Mouse (Mus musculus) cortical plate, adult 2 months (tissue): ENCODE measurements around the gene Arl8b. TPM values are rescaled to one million over a fixed set of nuclear protein-coding genes. Genes with fewer than 3 reads are reported as not detected.

Experiments used
- H3K27ac ChIP-seq: fragments of 200-500 bp; 2 replicates; pipeline ENCODE4 v1.5.1; 2012; ENCODE audit warnings: low read length, control low read depth, inconsistent platforms; ENCODE audit not compliant: insufficient read depth
- H3K4me1 ChIP-seq: fragments of 200-500 bp; 2 replicates; pipeline ENCODE4 v1.6.1; 2011; ENCODE audit warnings: low read length; ENCODE audit not compliant: control insufficient read depth, insufficient read depth
- H3K4me3 ChIP-seq: fragments of 200-500 bp; 2 replicates; pipeline ENCODE4 v1.5.1; 2011; ENCODE audit warnings: mild to moderate bottlenecking, low read length, control low read depth; ENCODE audit not compliant: insufficient read depth
- CTCF ChIP-seq: fragments of 200-500 bp; IDR thresholded peaks from 2 replicates; pipeline ENCODE4 v1.5.1; 2011; ENCODE audit warnings: mild to moderate bottlenecking, control low read depth, low read length; ENCODE audit not compliant: insufficient read depth; ENCODE audit errors: extremely low read depth
- POLR2A ChIP-seq: fragments of 200-500 bp; IDR thresholded peaks from 2 replicates; pipeline ENCODE4 v1.6.1; 2011; ENCODE audit warnings: mild to moderate bottlenecking, low read length, control low read depth; ENCODE audit not compliant: insufficient read depth; ENCODE audit errors: extremely low read depth
- polyA plus RNA-seq: library from polyadenylated mRNA; depleted of rRNA; stranded (reverse); fragments of >200 nt; gene quantifications from 2 replicates; pipeline ENCODE4 v1.2.3, GENCODE M21; 2012

The Arl8b gene
- polyA plus RNA-seq, 1 experiment: 83.6 TPM

DNA sequence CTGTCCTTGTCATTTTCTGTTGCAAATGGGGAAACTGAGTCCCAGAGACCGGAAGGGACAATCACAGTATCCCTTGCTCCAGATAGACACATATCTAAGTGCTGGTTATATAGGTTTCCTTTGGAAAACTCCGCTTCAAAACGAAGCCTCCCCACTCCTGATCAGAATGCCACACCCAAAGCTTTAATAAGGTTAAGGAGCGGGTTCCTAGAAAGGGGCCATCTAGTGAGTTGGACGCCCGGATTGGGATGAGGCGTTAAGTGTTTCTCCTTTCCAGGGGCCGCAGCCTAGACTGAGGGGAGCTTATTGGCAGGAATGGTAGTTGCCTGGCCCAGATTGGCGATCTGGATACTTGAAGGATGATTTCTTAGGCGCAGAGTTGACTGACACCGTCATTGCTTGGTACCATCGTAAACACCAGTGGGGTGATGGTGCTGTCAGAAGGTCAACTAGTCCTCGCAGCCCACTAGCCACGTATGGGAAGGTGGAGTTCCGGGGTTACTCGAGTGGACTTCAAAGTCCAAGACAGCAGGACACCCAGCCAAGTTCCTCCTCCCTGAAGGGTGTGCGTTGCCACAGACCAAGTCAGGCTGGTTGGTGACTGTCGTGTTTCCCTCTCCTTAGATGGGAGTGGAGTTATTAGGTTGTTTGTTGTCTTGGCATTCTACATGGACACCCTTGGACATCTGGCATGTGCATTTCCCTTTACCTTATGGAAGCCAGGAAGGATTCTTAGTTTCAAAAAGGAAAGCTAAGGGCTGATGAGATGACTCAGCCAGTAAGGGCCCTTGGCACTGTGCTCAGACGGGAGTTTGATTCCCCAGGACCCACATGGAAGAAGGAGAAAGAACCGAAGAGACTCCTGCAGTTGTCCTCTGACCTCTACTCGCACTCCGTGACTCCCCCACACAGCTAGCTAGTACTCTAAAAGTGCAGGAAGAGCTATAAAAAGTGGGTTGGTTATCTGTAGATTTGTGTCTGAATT, 46.8 kb downstream of the Arl8b start:
- peak overlapping the region; percentile 81; the same call in 1 of the 2 replicates for H3K27ac ChIP-seq
- H3K4me1 ChIP-seq: peaks cover 1% of the 10 kb centered on the region; the same call in 1 of the 2 replicates
- TF ChIP-seq POLR2A (no peak), CTCF (no peak)
- H3K4me3 ChIP-seq: peak overlapping the region; percentile 81

DNA sequence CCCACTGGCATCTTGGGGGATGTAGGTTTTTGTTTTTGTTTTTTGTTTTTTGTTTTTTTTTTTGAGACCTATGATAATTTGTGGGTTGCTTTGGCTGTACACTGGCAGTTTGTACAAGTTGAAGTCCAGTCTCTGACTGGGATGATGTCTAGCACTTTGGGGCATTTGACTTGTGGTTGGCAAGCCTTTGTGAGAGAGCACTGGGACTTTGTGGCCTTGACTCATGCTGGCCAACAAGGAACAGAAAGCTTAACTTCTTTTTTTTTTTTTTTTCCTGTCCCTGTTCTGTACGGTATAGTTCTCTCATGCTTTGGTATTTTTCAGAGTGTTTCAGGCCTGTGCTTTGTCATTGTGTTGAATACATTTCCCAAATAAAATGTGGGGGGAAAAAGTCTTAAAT, 49.3 kb downstream of the Arl8b start:
- Histone ChIP-seq H3K27ac (no peak overlapping the region), H3K4me1 (peaks cover 8% of the 10 kb centered on the region), H3K4me3 (no peak overlapping the region)
- TF ChIP-seq POLR2A (no peak), CTCF (no peak)

DNA sequence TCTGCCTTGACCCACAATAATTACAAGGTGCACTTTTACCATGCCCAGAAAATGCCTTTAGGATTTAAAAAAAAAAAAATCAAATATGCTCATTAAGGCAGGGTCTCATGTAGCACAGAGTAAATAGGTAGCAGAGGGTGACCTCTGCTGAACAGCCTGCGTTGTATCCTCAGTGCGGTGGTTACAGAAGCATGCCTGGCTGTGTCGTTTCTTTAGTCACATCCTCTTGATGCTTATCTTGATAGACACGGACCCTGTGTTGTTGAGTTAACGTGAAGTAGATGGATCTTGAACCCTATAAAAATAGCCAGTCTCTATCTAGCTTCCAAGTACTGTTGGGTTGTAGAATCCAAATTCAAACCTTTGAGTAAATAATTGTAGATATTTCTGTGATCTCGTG, 50.1 kb downstream of the Arl8b start:
- H3K27ac ChIP-seq: no peak overlapping the region
- H3K4me1 ChIP-seq: peaks cover 8% of the 10 kb centered on the region
- no peak overlapping the region for H3K4me3 ChIP-seq
- TF ChIP-seq POLR2A: no peak
- TF ChIP-seq CTCF: no peak

DNA sequence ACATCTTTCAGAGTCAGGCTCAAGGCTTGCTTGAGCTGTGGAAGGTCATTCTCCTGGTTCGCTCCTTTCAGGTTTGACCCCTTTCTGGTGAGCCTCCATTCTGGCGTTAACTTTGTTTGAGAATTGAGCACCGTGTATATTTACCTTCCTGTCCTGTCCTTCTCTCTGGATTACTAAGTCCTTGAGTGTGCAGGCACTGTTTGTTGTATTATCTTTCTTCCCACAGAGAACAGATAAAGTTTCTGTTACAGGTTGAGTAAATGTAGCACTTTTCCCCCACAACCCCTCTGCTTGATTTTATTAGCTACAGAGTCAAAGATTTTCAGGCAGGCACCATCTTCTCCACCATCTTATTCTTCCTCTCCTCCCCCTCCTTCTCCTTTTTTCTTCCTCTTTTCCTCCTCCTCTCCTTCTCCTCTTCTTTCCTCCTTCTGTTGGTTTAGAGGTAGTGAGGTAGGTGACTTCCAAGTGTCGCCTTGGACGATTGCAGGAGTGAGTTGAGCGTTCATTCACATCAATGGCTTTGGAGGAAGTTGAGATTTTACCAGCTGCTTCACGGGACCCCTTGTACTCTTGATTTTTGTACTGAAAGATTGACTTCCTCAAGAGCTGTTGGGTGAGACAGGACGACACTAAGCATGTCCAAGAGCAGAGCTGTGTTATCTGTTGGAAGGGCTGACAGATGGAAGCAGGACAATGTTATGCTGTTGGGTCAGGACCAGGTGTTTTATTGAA, 51.2 kb downstream of the Arl8b start:
- H3K27ac ChIP-seq: no peak overlapping the region
- TF ChIP-seq POLR2A (no peak), CTCF (no peak)
- peaks cover 8% of the 10 kb centered on the region for H3K4me1 ChIP-seq
- no peak overlapping the region for H3K4me3 ChIP-seq

DNA sequence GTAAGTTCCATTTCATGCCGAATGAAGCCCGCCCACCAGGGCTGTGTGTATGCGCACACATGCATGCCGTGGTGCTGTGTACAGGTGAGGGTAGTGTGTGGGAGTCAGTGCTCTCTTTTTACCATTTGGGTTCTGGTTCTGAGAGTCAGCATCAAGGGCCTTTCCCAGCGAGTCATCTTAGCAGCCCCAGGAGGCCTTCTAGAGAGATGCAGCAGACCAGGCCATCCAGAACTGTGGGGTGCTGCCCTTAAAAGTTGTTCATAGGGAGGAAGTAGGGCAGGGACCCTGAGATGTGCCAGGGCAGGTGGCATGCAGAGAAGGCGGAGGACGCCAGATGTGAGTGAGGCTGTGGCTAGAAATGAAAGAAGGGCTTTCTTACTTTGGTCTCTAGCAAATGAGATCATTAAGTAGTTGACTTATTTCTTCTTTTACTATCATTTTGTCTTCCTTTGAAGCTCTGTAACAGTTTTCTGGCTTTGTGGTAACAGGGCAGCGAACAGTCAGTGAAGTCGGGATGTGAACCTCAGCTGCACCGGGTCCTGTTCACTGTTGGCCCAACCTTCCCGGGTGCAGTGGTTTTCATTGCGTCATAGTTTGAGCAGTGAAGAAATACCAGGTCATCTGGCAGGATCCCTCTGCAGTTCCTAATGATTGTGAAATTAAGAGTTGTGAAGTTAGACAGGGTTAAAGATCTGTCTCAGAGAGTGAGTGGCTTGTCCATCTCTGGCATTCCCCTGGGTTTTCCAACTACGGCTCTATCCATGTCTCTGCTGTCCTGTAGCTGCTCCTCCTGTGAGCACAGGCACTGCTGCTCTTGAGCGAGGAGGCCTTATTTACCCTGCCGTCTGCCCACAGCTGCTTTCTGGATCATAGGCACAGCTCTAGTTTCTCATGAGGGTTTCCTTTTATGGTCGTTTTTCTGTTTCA, 53.1 kb downstream of the Arl8b start:
- no peak overlapping the region for H3K4me3 ChIP-seq
- H3K4me1 ChIP-seq: peaks cover 7% of the 10 kb centered on the region
- peak overlapping the region; percentile 63; the same call in 1 of the 2 replicates for H3K27ac ChIP-seq
- no peak for TF ChIP-seq CTCF
- no peak for TF ChIP-seq POLR2A

DNA sequence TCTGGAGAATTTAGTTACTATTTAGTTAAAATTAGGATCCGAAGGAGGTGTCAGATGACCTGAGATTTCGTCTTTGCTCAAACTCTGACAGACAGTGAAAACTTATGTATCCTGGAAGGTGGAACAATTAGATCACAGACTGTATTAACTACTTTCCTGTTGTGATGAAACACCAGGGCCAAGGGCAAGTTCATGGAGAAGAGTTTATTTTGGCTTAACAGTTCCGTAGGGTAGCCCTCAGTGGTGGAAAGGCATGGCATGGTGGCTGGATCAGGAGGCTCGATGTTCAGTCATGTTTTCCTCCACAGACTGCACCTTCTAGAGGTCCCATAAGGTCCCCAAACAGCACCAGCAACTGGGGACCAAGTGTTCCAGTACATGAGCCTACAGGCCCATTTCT, 54.2 kb downstream of the Arl8b start:
- H3K27ac ChIP-seq: no peak overlapping the region
- TF ChIP-seq CTCF (no peak), POLR2A (no peak)
- H3K4me3 ChIP-seq: no peak overlapping the region
- H3K4me1 ChIP-seq: peaks cover 7% of the 10 kb centered on the region

DNA sequence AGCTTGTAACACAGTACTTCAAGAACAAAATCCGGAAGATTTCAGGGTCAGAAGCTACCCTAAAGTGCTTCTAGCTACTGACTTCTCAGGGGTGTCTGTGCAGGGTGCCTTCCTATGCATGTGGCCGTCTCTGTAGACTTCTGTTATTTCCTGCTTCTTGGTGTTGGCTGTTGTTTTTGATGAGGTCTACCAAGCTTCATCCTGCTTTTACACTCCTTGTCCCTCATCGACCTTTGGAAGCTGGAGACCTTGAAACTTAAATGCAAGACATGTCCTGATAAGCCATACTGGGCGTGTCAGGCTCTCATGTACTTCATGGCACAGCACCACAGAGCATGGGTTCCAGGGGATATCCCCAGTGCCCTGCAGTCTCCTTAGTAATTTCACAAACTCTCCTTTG, 55.1 kb downstream of the Arl8b start:
- H3K4me1 ChIP-seq: peaks cover 7% of the 10 kb centered on the region
- no peak overlapping the region for H3K4me3 ChIP-seq
- no peak overlapping the region for H3K27ac ChIP-seq
- TF ChIP-seq POLR2A (no peak), CTCF (no peak)

DNA sequence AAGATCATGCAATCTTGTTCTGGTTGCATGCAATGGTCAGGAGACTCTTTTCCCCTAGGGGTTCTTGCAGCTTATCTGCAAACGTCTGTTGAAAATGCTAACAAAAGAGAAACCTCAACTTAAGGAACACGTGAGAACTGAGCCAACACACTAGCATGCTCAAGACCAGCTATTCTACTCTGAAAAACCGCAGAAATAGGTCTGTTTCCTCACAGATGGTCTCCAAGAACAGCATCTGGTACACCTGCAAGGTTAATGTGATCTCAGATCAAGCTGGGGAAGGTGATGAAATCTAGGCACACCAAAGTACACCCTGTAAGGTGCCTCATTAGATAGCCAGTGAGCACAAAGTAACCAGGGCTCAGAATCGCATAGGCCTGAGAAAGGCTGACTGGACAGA, 56.5 kb downstream of the Arl8b start:
- Histone ChIP-seq H3K27ac (no peak overlapping the region), H3K4me1 (peaks cover 7% of the 10 kb centered on the region)

DNA sequence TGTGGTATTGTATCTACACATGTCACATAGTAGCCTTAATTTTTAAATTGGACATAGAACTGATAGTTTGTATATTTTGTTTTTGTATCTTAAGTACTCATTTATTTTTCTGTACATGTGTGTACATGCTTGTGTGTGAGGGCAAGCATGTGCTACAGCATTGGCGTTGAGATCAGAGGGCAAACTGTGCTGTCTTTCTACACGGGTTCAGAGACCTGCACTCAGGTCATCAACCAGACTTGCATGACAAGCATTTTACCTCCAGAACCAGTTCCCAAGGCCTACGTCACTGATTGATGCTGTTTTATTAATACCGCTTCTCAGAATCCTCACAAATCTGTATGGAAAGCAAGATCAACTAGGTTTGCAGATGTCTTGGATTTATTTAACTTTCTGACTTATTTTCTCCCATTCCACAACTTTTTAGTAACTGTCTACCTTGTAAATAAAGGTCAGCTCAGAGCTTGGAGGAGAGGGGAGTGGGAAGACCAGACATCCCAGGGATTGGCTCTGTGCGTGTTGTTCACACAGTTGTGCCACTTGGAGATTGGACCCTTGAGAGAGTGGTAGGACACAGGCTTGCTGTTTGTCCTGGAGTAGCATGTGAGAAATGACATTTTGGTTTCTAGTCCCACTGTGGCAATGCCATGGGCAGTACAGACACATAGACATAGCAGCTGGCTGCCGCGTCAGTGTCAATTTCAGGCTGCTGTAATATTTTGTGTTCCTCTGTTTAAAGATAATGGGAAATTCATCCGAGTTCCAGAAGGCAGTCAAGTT, 58.2 kb downstream of the Arl8b start:
- TF ChIP-seq POLR2A (no peak), CTCF (no peak)
- Histone ChIP-seq H3K4me3 (no peak overlapping the region), H3K27ac (no peak overlapping the region), H3K4me1 (peaks cover 4% of the 10 kb centered on the region)

More for the DNA sequence above, 56.5 kb downstream of the Arl8b start:
- H3K4me3 ChIP-seq: no peak overlapping the region
- TF ChIP-seq POLR2A: no peak
- TF ChIP-seq CTCF: no peak

DNA sequence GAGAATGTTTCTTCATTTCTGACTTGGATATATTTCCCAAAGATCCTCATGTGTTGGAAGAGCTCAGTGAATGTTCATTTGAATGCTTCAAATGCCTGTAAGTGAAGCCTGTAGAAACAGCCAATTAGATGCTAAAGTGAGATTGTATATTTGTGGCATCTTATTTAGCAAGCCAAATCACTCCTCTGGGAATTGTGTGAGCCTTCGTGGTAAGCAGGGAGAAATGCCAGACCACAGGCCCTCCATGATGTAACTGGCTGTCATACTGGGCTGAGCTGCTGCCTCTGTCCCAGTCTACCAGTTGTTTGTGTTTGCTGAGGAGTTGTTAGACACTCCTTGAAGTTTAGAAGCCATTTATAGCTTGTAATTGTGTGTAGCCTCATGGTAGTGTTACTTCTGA, 60.8 kb downstream of the Arl8b start:
- no peak overlapping the region for H3K4me3 ChIP-seq
- no peaks in the 10 kb centered on the region for H3K4me1 ChIP-seq
- H3K27ac ChIP-seq: no peak overlapping the region
- no peak for TF ChIP-seq POLR2A
- TF ChIP-seq CTCF: no peak
